Mouse (Mus musculus): ENCODE data around the gene Pagr1a. TPM values are rescaled to one million over a fixed set of nuclear protein-coding genes. Genes with fewer than 3 reads are reported as not detected.

The Pagr1a gene
- 3.0 TPM for total RNA-seq (2023)

GRCm38 (mm10) chr7:127016971-127017949 lies at the start of gene Pagr1a:
TSS of gene Pagr1a (minus strand) at chr7:127017352.

DNA sequence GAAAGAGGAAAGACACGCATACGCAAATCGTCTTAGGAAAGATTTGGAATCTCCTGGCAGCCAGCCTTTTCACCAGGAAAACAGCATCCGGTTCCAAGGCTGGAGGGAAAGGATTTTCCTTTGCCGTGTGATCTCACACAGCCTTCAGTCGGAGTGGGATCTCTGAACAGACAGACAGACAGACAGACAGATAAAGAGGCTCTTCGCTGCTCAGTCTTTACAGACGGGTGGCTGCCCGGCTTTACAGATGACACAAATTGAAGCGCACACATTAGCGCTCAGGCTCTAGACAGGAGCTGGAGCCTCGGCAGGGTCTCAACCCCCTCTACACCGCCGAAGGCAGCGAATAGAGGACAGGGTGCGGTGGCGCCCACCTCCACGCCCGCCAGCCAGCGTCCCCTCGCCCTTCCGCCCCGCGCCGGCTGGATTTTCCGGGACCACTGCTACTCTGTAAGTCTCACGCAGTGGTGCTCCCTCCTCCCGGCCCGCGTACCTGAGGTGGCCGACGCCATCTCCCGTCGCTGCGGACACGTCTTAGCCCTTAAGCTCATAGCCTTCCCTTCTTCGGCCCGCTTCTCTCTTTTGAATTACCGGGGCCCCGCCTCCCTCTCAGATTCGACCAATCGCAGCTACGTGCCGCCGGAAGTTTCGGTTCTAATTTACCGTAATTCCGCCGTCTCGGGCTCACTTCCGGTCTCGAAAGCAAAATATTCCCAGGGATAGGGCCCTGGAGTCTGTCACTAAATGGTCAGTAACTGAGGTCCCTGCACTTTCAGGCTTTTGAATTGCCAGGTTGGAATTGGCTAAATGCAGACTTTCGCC lies 24.9 kb upstream of the Pagr1a start, which contains the start of gene Kif22:
TSS of gene Kif22 (minus strand) at position 621 of the 822 bp plus-strand sequence.

DNA sequence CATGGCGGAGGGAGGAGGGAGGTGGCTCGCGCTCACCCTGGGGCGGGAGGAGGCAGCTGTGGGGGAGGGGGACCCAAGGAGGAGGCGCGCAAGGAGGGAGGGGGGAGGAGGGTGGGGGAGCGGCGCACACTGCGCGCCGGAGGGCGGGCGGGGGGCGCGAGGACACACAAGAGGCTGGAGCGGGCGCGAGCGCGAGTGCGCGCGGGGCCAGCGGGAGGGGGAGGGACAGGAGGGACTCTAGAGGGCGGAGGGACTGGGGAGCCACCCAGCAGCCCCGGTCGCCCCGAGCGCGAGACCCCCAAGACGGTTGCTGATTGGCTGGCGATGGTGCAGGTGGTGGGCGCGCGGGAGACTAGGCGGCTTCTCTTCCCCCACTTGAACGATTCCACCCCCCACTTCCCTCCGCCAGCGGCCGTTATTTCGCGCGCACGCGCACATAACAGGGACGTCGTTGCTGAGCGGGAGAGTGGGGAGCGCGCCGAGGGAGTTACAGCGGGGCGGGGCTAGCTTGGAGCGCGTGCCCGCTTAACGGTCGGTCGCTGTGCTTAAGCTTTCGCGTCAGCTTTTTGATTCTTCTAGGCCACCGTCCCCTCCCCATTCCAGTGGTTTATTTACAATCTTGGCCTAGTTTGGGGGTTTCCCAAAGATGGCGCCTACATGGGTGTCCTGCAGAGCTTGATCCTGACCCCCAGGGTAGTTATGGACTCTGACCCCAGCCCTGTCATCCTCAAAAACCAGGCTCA lies 10.0 kb upstream of the Pagr1a start, which contains the start of gene Maz:
TSS of gene Maz (minus strand) at position 54 of the 743 bp plus-strand sequence.

DNA sequence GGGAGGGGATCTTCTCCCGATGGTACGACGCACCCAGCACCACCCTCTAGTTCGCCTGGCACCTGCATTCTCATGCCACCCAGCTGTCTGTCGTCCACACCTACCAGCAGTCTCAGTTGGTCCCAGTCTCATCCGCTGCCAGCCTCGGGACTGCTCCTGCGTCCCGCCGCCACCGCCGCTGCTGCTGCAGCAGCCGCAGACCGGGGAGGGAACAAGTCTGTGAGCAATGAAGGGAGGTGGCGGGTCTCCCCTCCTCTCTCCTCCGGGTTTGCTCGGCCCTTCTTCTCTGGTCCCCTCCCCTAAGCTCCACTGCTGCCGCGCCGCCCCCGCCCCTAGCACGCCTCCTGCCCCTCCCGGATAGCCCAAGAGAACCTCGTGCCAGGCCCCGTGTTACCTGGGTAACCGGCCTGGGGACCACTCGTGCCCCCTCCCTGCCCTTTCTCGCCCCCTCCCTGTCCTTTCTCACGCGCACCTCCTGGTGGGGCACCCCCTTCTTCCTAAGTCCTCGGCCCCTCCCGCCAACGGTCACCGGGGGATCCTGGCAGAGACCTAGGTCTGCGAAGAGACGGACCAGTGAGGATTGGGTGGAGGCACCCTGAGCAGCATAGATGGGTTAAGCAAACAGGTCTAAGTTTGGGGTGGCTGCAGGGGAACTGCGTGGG lies 3.9 kb upstream of the Pagr1a start, which contains the start of the genes Gm42742 and Prrt2:
TSS of gene Gm42742 (minus strand) at position 197 of the 662 bp plus-strand sequence.
TSS of gene Prrt2 (minus strand) at position 311 of the 662 bp plus-strand sequence.

GRCm38 (mm10) chr7:127016481-127016485 lies 869 bp downstream of the Pagr1a start, which contains the start of gene Pagr1b:
TSS of gene Pagr1b (minus strand) at chr7:127016484.

GRCm38 (mm10) chr7:127014320-127014719 lies 2.8 kb downstream of the Pagr1a start, which contains the start of gene Mvp:
TSS of gene Mvp (minus strand) at chr7:127014621.

DNA sequence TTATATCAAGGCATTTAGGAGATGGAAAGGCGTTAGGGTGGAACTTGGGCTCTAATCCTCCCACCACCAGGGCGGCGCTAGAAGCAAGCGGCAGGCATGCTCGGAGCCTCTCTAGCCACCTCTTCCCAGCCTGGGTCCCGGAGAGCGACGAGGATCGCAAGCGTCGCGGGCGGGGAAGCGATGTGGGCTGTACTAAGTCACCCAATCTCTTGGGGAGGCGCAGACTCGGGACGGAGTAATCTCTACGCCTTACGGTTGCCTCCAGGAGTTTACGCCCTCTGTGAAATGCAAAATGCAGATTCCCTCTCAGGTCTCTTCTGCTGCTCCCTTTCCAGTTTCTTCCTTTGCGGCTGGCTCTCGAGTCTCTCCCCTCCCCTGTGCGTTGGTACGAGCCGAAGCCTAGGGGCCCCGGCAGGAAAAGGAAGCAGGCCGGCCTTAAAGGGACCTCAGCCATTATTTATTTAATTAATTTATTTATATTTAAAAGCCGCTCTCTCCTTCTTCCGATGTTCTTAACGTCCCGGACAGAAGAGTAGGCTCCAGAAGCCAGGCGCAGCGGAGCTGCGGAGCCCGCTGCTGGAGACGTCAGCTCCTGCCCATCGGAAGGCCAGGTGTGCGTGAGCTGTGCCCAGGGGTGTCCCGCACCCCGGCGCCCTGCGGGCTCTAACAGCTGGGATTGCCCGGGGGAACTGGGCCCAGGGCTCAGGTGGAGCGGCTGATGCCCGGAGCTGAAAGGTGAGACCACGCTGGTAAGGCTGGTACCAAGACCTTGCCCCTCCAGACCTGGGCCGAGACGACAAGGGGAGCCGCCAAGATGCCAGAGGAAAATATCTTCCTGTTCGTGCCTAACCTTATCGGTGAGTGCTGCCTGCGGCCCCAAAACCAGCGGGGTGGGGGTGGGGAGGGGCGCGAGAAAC lies 40.9 kb downstream of the Pagr1a start, which contains the start of gene Cdiptos:
TSS of gene Cdiptos (minus strand) at position 149 of the 917 bp plus-strand sequence.

DNA sequence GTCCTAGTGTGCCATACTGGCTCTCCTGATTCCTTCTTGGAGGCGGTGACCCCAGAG lies 41.4 kb downstream of the Pagr1a start, which contains the start of gene Cdipt:
TSS of gene Cdipt (plus strand) at position 22 of the 57 bp plus-strand sequence.

Other genes with a start within 250 kb of the Pagr1a start
- gene Ypel3, start 240.4 kb downstream of the Pagr1a start, total RNA-seq (2023) = 232 TPM
- gene Tbx6, start 235.9 kb downstream of the Pagr1a start, total RNA-seq (2023) = 7.7 TPM
- gene Ppp4c, start 224.9 kb downstream of the Pagr1a start, total RNA-seq (2023) = 228 TPM
- not detected for gene Fam57b, start 219.7 kb downstream of the Pagr1a start, total RNA-seq (2023)
- not detected for gene 4930451I11Rik, start 185.7 kb downstream of the Pagr1a start, total RNA-seq (2023)
- not detected for gene Doc2a, start 169.9 kb downstream of the Pagr1a start, total RNA-seq (2023)
- 31.9 TPM for gene Hirip3, start 155.4 kb downstream of the Pagr1a start, total RNA-seq (2023)
- 55.6 TPM for gene Ino80e, start 155.0 kb downstream of the Pagr1a start, total RNA-seq (2023)
- gene Taok2, start 132.6 kb downstream of the Pagr1a start, total RNA-seq (2023) = 95.7 TPM
- 26.0 TPM for gene Tmem219, start 94.4 kb downstream of the Pagr1a start, total RNA-seq (2023)
- gene Kctd13, start 88.5 kb downstream of the Pagr1a start, total RNA-seq (2023) = 36.8 TPM
- gene Asphd1, start 67.8 kb downstream of the Pagr1a start, total RNA-seq (2023) = not detected
- 6.5 TPM for gene Sez6l2, start 66.8 kb downstream of the Pagr1a start, total RNA-seq (2023)
- 125 TPM for gene Cdipt, start 41.4 kb downstream of the Pagr1a start, total RNA-seq (2023)
- gene Cdiptos, start 41.3 kb downstream of the Pagr1a start, total RNA-seq (2023) = not detected
- 25.6 TPM for gene Mvp, start 2.7 kb downstream of the Pagr1a start, total RNA-seq (2023)
- gene Pagr1b, start 868 bp downstream of the Pagr1a start, total RNA-seq (2023) = not detected
- gene Gm42742, start 3.7 kb upstream of the Pagr1a start, total RNA-seq (2023) = 43.4 TPM
- 2.1 TPM for gene Prrt2, start 3.9 kb upstream of the Pagr1a start, total RNA-seq (2023)
- gene Maz, start 9.7 kb upstream of the Pagr1a start, total RNA-seq (2023) = 202 TPM
- 2.7 TPM for gene Kif22, start 25.1 kb upstream of the Pagr1a start, total RNA-seq (2023)
- 4.4 TPM for gene Zg16, start 70.0 kb upstream of the Pagr1a start, total RNA-seq (2023)
- 73.9 TPM for gene AI467606, start 74.0 kb upstream of the Pagr1a start, total RNA-seq (2023)
- 37.4 TPM for gene Qprt, start 104.9 kb upstream of the Pagr1a start, total RNA-seq (2023)
- gene Spn, start 120.5 kb upstream of the Pagr1a start, total RNA-seq (2023) = 313 TPM
- gene Cd2bp2, start 178.7 kb upstream of the Pagr1a start, total RNA-seq (2023) = 70.5 TPM
- 51.7 TPM for gene Tbc1d10b, start 191.1 kb upstream of the Pagr1a start, total RNA-seq (2023)
- 24.1 TPM for gene Mylpf, start 191.5 kb upstream of the Pagr1a start, total RNA-seq (2023)
- gene Zfp553, start 215.7 kb upstream of the Pagr1a start, total RNA-seq (2023) = 9.8 TPM
- 581 TPM for gene Sept1, start 215.8 kb upstream of the Pagr1a start, total RNA-seq (2023)
- gene Zfp771, start 226.9 kb upstream of the Pagr1a start, total RNA-seq (2023) = 15.3 TPM
- gene Dctpp1, start 243.4 kb upstream of the Pagr1a start, total RNA-seq (2023) = 20.0 TPM